Mouse (Mus musculus) embryonic facial prominence, embryonic 15.5 days (tissue): ENCODE measurements around the gene Dnah2. TPM values are rescaled to one million over a fixed set of nuclear protein-coding genes. Genes with fewer than 3 reads are reported as not detected.

ENCODE experiments used
- ATAC-seq: fragments of 200-750 bp; cut with Nextera tagmentation; 2 replicates; pipeline ENCODE4 v1.8.0; 2017; ENCODE audit warnings: low read depth, moderate TSS enrichment; ENCODE audit not compliant: insufficient number of reproducible peaks, low FRiP score, low TSS enrichment
- H3K27ac ChIP-seq: fragments of 300-500 bp; sonication (generic); replicated peaks from 2 replicates; pipeline ENCODE4 v1.5.1; 2015; ENCODE audit warnings: mild to moderate bottlenecking, inconsistent platforms
- H3K27me3 ChIP-seq: fragments of 300-500 bp; sonication (generic); 2 replicates; pipeline ENCODE4 v1.6.1; 2015; ENCODE audit warnings: inconsistent platforms
- H3K36me3 ChIP-seq: fragments of 300-500 bp; sonication (generic); 2 replicates; pipeline ENCODE4 v1.6.1; 2015; ENCODE audit warnings: mild to moderate bottlenecking, inconsistent platforms
- H3K4me1 ChIP-seq: fragments of 300-500 bp; sonication (generic); 2 replicates; pipeline ENCODE4 v1.6.1; 2015; ENCODE audit warnings: inconsistent platforms
- H3K4me2 ChIP-seq: fragments of 300-500 bp; sonication (generic); replicated peaks from 2 replicates; pipeline ENCODE4 v1.6.1; 2015; ENCODE audit warnings: mild to moderate bottlenecking, inconsistent platforms
- H3K4me3 ChIP-seq: fragments of 300-500 bp; sonication (generic); replicated peaks from 2 replicates; pipeline ENCODE4 v1.5.1; 2015; ENCODE audit warnings: mild to moderate bottlenecking, inconsistent platforms
- H3K9ac ChIP-seq: fragments of 300-500 bp; sonication (generic); 2 replicates; pipeline ENCODE4 v1.6.1; 2015; ENCODE audit warnings: inconsistent platforms
- H3K9me3 ChIP-seq: fragments of 300-500 bp; sonication (generic); replicated peaks from 2 replicates; pipeline ENCODE4 v1.6.1; 2016; ENCODE audit warnings: inconsistent platforms
- WGBS: fragments of 180-500 bp; shearing (Covaris S2); methylation state at CpG from one replicate; pipeline ENCODE4 v1.1.7; 2015; 5-methylcytosine and 5-hydroxymethylcytosine counted together
- polyA plus RNA-seq: library from polyadenylated mRNA; unstranded; fragments of >200 nt; fragmentation: Nextera tagmentation; extraction: Ambion mirVana; gene quantifications from 2 replicates; pipeline ENCODE4 v1.2.1, GENCODE M21; 2015

The Dnah2 gene
- polyA plus RNA-seq, 1 experiment from 2014 or later: 8.3 TPM

GRCm38 (mm10) chr11:69560896-69561854, 12.3 kb upstream of the Dnah2 start:
- Histone ChIP-seq H3K9ac (no peak overlapping the region; the same call in 1 of the 2 replicates), H3K27ac (peak overlapping the region; percentile 74), H3K9me3 (no peaks in the 10 kb centered on the region), H3K4me1 (peaks cover 46% of the 10 kb centered on the region), H3K4me2 (peak overlapping the region; percentile 86), H3K4me3 (peak overlapping the region; percentile 64), H3K36me3 (peaks cover 31% of the 10 kb centered on the region), H3K27me3 (no peaks in the 10 kb centered on the region)
- no peak for ATAC-seq
- 22% methylated on average over 16 of the region's 16 CpGs for WGBS

GRCm38 (mm10) chr11:69559851-69560765, 11.2 kb upstream of the Dnah2 start, which contains the start of gene Efnb3:
TSS of gene Efnb3 (minus strand) at chr11:69560205.
- WGBS: under 1% methylated on average over 50 of the region's 59 CpGs
- peaks cover 46% of the 10 kb centered on the region for H3K4me1 ChIP-seq
- H3K9me3 ChIP-seq: no peaks in the 10 kb centered on the region
- no peaks in the 10 kb centered on the region for H3K27me3 ChIP-seq
- peak within 1 kb of the TSS; percentile 74 for H3K27ac ChIP-seq
- H3K4me3 ChIP-seq: peak within 1 kb of the TSS; percentile 64
- peak; percentile 73 for ATAC-seq
- peak within 1 kb of the TSS; percentile 56 for H3K9ac ChIP-seq
- peaks cover 22% of the 10 kb centered on the region for H3K36me3 ChIP-seq
- peak within 1 kb of the TSS; percentile 86 for H3K4me2 ChIP-seq

GRCm38 (mm10) chr11:69559183-69559582, 10.3 kb upstream of the Dnah2 start:
- Histone ChIP-seq H3K4me1 (peaks cover 46% of the 10 kb centered on the region), H3K9ac (peak overlapping the region; percentile 56), H3K27ac (no peak overlapping the region), H3K36me3 (peaks cover 21% of the 10 kb centered on the region), H3K4me3 (peak overlapping the region; percentile 64), H3K27me3 (no peaks in the 10 kb centered on the region), H3K4me2 (peak overlapping the region; percentile 86), H3K9me3 (no peaks in the 10 kb centered on the region)
- no peak for ATAC-seq
- WGBS: 21% methylated on average over 5 of the region's 5 CpGs

- 47% methylated on average over 6 of the region's 6 CpGs for WGBS
- Histone ChIP-seq H3K4me1 (peaks cover 46% of the 10 kb centered on the region), H3K27ac (no peak overlapping the region), H3K27me3 (no peaks in the 10 kb centered on the region), H3K36me3 (peaks cover 21% of the 10 kb centered on the region), H3K4me2 (peak overlapping the region; percentile 86), H3K4me3 (peak overlapping the region; percentile 64), H3K9me3 (no peaks in the 10 kb centered on the region), H3K9ac (0 out of 2 replicates have a peak overlapping the region, but pooled peaks have one; percentile 1)
- no peak for ATAC-seq
These were observed 9.8 kb upstream of the Dnah2 start for GRCm38 (mm10) chr11:69558756-69559155.

GRCm38 (mm10) chr11:69557381-69557958, 8.6 kb upstream of the Dnah2 start:
- Histone ChIP-seq H3K27me3 (no peaks in the 10 kb centered on the region), H3K9ac (no peak overlapping the region), H3K27ac (no peak overlapping the region), H3K9me3 (no peaks in the 10 kb centered on the region), H3K4me2 (0 out of 2 replicates have a peak overlapping the region, but pooled peaks have one; percentile 4), H3K36me3 (peaks cover 12% of the 10 kb centered on the region), H3K4me1 (peaks cover 52% of the 10 kb centered on the region), H3K4me3 (no peak overlapping the region)
- WGBS: 37% methylated on average over 14 of the region's 14 CpGs
- no peak for ATAC-seq

GRCm38 (mm10) chr11:69554539-69555140, 5.7 kb upstream of the Dnah2 start:
- peaks cover 31% of the 10 kb centered on the region for H3K4me1 ChIP-seq
- H3K4me2 ChIP-seq: no peak overlapping the region
- no peaks in the 10 kb centered on the region for H3K9me3 ChIP-seq
- no peaks in the 10 kb centered on the region for H3K27me3 ChIP-seq
- H3K27ac ChIP-seq: no peak overlapping the region
- no peak overlapping the region for H3K4me3 ChIP-seq
- no peak for ATAC-seq
- H3K36me3 ChIP-seq: 0 out of 2 replicates have a peak, but pooled peaks cover 2% of the 10 kb centered on the region
- 77% methylated on average over 5 of the region's 5 CpGs for WGBS
- no peak overlapping the region for H3K9ac ChIP-seq

GRCm38 (mm10) chr11:69553341-69553721, 4.4 kb upstream of the Dnah2 start:
- Histone ChIP-seq H3K4me1 (peaks cover 19% of the 10 kb centered on the region), H3K9ac (no peak overlapping the region), H3K36me3 (0 out of 2 replicates have a peak, but pooled peaks cover 2% of the 10 kb centered on the region), H3K27me3 (no peaks in the 10 kb centered on the region), H3K9me3 (no peaks in the 10 kb centered on the region), H3K4me3 (no peak overlapping the region), H3K4me2 (no peak overlapping the region), H3K27ac (no peak overlapping the region)
- WGBS: 19% methylated on average over 2 of the region's 2 CpGs
- ATAC-seq: no peak

GRCm38 (mm10) chr11:69552622-69553340, 3.9 kb upstream of the Dnah2 start:
- no peak overlapping the region for H3K4me2 ChIP-seq
- WGBS: 23% methylated on average over 14 of the region's 14 CpGs
- no peak for ATAC-seq
- no peak overlapping the region for H3K9ac ChIP-seq
- no peaks in the 10 kb centered on the region for H3K27me3 ChIP-seq
- H3K4me1 ChIP-seq: peaks cover 15% of the 10 kb centered on the region
- no peaks in the 10 kb centered on the region for H3K9me3 ChIP-seq
- H3K27ac ChIP-seq: no peak overlapping the region
- H3K36me3 ChIP-seq: 0 out of 2 replicates have a peak, but pooled peaks cover 2% of the 10 kb centered on the region
- no peak overlapping the region for H3K4me3 ChIP-seq

GRCm38 (mm10) chr11:69551310-69551709, 2.4 kb upstream of the Dnah2 start:
- no peak overlapping the region for H3K4me2 ChIP-seq
- H3K27me3 ChIP-seq: no peaks in the 10 kb centered on the region
- 63% methylated on average over 4 of the region's 4 CpGs for WGBS
- no peak overlapping the region for H3K4me3 ChIP-seq
- no peak overlapping the region for H3K9ac ChIP-seq
- H3K27ac ChIP-seq: no peak overlapping the region
- H3K36me3 ChIP-seq: 0 out of 2 replicates have a peak, but pooled peaks cover 2% of the 10 kb centered on the region
- no peaks in the 10 kb centered on the region for H3K9me3 ChIP-seq
- peaks cover 16% of the 10 kb centered on the region for H3K4me1 ChIP-seq
- ATAC-seq: no peak

- 2% methylated on average over 15 of the region's 15 CpGs for WGBS
- Histone ChIP-seq H3K27me3 (no peaks in the 10 kb centered on the region), H3K9me3 (no peaks in the 10 kb centered on the region), H3K4me1 (peaks cover 16% of the 10 kb centered on the region), H3K36me3 (no peaks in the 10 kb centered on the region), H3K9ac (peak overlapping the region; percentile 48), H3K4me2 (peak overlapping the region; percentile 90), H3K4me3 (peak overlapping the region; percentile 60), H3K27ac (peak overlapping the region; percentile 92)
- no peak for ATAC-seq
These were observed 1.8 kb downstream of the Dnah2 start for GRCm38 (mm10) chr11:69547071-69547470.
